Mouse (Mus musculus) lung, postnatal 0 days (tissue): ENCODE results near the gene Umad1. TPM values are rescaled to one million over a fixed set of nuclear protein-coding genes. Genes with fewer than 3 reads are reported as not detected.

ENCODE experiments used
- ATAC-seq: fragments of 200-750 bp; cut with Nextera tagmentation; 2 replicates; pipeline ENCODE4 v1.8.0; 2017; ENCODE audit warnings: moderate library complexity
- DNase-seq: peaks from one replicate; pipeline ENCODE4 v3.0.0-alpha.2; 2016; ENCODE audit warnings: low spot score
- H3K27ac ChIP-seq: fragments of 300-500 bp; sonication (generic); 2 replicates; pipeline ENCODE4 v1.5.1; 2014; ENCODE audit warnings: antibody characterized with exemption, mild to moderate bottlenecking, low read length, mixed read lengths
- H3K27me3 ChIP-seq: fragments of 300-500 bp; sonication (generic); replicated peaks from 2 replicates; pipeline ENCODE4 v1.6.1; 2014; ENCODE audit warnings: low read length, mixed read lengths; ENCODE audit not compliant: insufficient read depth
- H3K36me3 ChIP-seq: fragments of 300-500 bp; sonication (generic); 2 replicates; pipeline ENCODE4 v1.6.1; 2014; ENCODE audit warnings: low read length, mixed read lengths; ENCODE audit not compliant: insufficient read depth
- H3K4me1 ChIP-seq: fragments of 300-500 bp; sonication (generic); 2 replicates; pipeline ENCODE4 v1.6.1; 2014; ENCODE audit warnings: antibody characterized with exemption, low read depth, low read length, mixed read lengths; ENCODE audit not compliant: insufficient read depth
- H3K4me2 ChIP-seq: fragments of 300-500 bp; sonication (generic); replicated peaks from 2 replicates; pipeline ENCODE4 v1.6.1; 2014; ENCODE audit warnings: low read depth, mild to moderate bottlenecking, low read length, moderate library complexity, mixed read lengths
- H3K4me3 ChIP-seq: fragments of 300-500 bp; sonication (generic); 2 replicates; pipeline ENCODE4 v1.5.1; 2014; ENCODE audit warnings: low read depth, low read length
- H3K9ac ChIP-seq: fragments of 300-500 bp; sonication (generic); replicated peaks from 2 replicates; pipeline ENCODE4 v1.6.1; 2014; ENCODE audit warnings: low read depth, mild to moderate bottlenecking
- H3K9me3 ChIP-seq: fragments of 300-500 bp; sonication (generic); 2 replicates; pipeline ENCODE4 v1.6.1; 2016; ENCODE audit warnings: low read length, mixed read lengths
- CTCF ChIP-seq: IDR thresholded peaks from 2 replicates; pipeline ENCODE4 v1.5.1; 2016; ENCODE audit warnings: antibody characterized with exemption, mild to moderate bottlenecking
- EP300 ChIP-seq: IDR thresholded peaks from 2 replicates; pipeline ENCODE4 v1.6.1; 2016; ENCODE audit warnings: antibody characterized with exemption, mild to moderate bottlenecking, control low read depth
- polyA plus RNA-seq: library from polyadenylated mRNA; unstranded; fragments of >200 nt; fragmentation: Nextera tagmentation; extraction: Ambion mirVana; gene quantifications from 2 replicates; pipeline ENCODE4 v1.2.1, GENCODE M21; 2015

Umad1 gene
- polyA plus RNA-seq, 1 experiment from 2014 or later: 17.6 TPM

- no peaks in the 10 kb centered on the region for H3K9me3 ChIP-seq
- no peak overlapping the region for H3K4me2 ChIP-seq
- DNase-seq (no peak), ATAC-seq (no peak)
- H3K4me1 ChIP-seq: 0 out of 2 replicates have a peak, but pooled peaks cover 5% of the 10 kb centered on the region
- no peak overlapping the region for H3K27ac ChIP-seq
- no peak overlapping the region for H3K4me3 ChIP-seq
- no peak for TF ChIP-seq EP300
- TF ChIP-seq CTCF: no peak
- no peaks in the 10 kb centered on the region for H3K27me3 ChIP-seq
- H3K9ac ChIP-seq: no peak overlapping the region
- no peaks in the 10 kb centered on the region for H3K36me3 ChIP-seq
Measured at GRCm38 (mm10) chr6:8506631-8507030, 247.5 kb downstream of the Umad1 start.

Other genes starting within 250 kb of the Umad1 start
- gene Col28a1, start 66.7 kb upstream of the Umad1 start, polyA plus RNA-seq: 0.75 and 1.2 TPM in 2 replicates
- gene Mios, start 50.1 kb upstream of the Umad1 start, polyA plus RNA-seq: 14.2 and 14.4 TPM in 2 replicates
- gene Rpa3, start 115 bp upstream of the Umad1 start, polyA plus RNA-seq: 89.1 and 89.6 TPM in 2 replicates
- gene Gm45062, start 162 bp downstream of the Umad1 start, polyA plus RNA-seq: 2.1 and 3.3 TPM in 2 replicates